Mouse (Mus musculus): Measurements from ENCODE around the gene Pnpla1. TPM values are rescaled to one million over a fixed set of nuclear protein-coding genes. Genes with fewer than 3 reads are reported as not detected.

The Pnpla1 gene
- total RNA-seq, 2 experiments from 2014 or later, result not detected

GRCm38 (mm10) chr17:28879931-28880391, 21.8 kb downstream of the Pnpla1 start:
- intact Hi-C loops (cut with DNase I), result no loop called here
- no peak for DNase-seq (ENCODE audit: low spot score)

GRCm38 (mm10) chr17:28882316-28882715, 24.1 kb downstream of the Pnpla1 start:
- intact Hi-C loops (cut with DNase I), result loop anchor here (2.0 kb wide), 1 partner anchor 44 kb away; no protein-coding TSS in a partner anchor

GRCm38 (mm10) chr17:28882810-28883209, 24.6 kb downstream of the Pnpla1 start:
- DNase-seq (ENCODE audit: low spot score), result no peak
- intact Hi-C loops (cut with DNase I), result loop anchor here (2.0 kb wide), 1 partner anchor 44 kb away; no protein-coding TSS in a partner anchor

More at GRCm38 (mm10) chr17:28882316-28882715, 24.1 kb downstream of the Pnpla1 start:
- DNase-seq (ENCODE audit: low spot score), result no peak

- intact Hi-C loops (cut with DNase I), result loop anchor here (2.0 kb wide), 1 partner anchor 43 kb away; no protein-coding TSS in a partner anchor
- DNase-seq (ENCODE audit: low spot score), result no peak
These were observed 25.8 kb downstream of the Pnpla1 start for GRCm38 (mm10) chr17:28883941-28884516.

GRCm38 (mm10) chr17:28885231-28885630, 27.0 kb downstream of the Pnpla1 start:
- DNase-seq (ENCODE audit: low spot score), result no peak
- intact Hi-C loops (cut with DNase I), result no loop called here

GRCm38 (mm10) chr17:28886266-28886665, 28.1 kb downstream of the Pnpla1 start:
- intact Hi-C loops (cut with DNase I), result no loop called here
- DNase-seq (ENCODE audit: low spot score), result no peak

- intact Hi-C loops (cut with DNase I), result no loop called here
- DNase-seq (ENCODE audit: low spot score), result no peak
These were observed 36.0 kb downstream of the Pnpla1 start for GRCm38 (mm10) chr17:28894050-28894767.

- intact Hi-C loops (cut with DNase I), result no loop called here
- no peak for DNase-seq (ENCODE audit: low spot score)
These were observed 37.1 kb downstream of the Pnpla1 start for GRCm38 (mm10) chr17:28895217-28895875.

- intact Hi-C loops (cut with DNase I), result no loop called here
- no peak for DNase-seq (ENCODE audit: low spot score)
These were observed 38.0 kb downstream of the Pnpla1 start for GRCm38 (mm10) chr17:28896095-28896780.

GRCm38 (mm10) chr17:28897817-28898216, 39.6 kb downstream of the Pnpla1 start:
- intact Hi-C loops (cut with DNase I), result no loop called here
- DNase-seq (ENCODE audit: low spot score), result no peak

- no peak for DNase-seq (ENCODE audit: low spot score)
- intact Hi-C loops (cut with DNase I), result no loop called here
These were observed 40.0 kb downstream of the Pnpla1 start for GRCm38 (mm10) chr17:28898249-28898648.

- intact Hi-C loops (cut with DNase I), result no loop called here
- no peak for DNase-seq (ENCODE audit: low spot score)
These were observed 41.2 kb downstream of the Pnpla1 start for GRCm38 (mm10) chr17:28899427-28899826.

GRCm38 (mm10) chr17:28901559-28901958, 43.3 kb downstream of the Pnpla1 start:
- no peak for DNase-seq (ENCODE audit: low spot score)
- intact Hi-C loops (cut with DNase I), result no loop called here

GRCm38 (mm10) chr17:28904546-28905376, 46.5 kb downstream of the Pnpla1 start:
- intact Hi-C loops (cut with DNase I), result loop anchor here (2.0 kb wide), 1 partner anchor 22 kb away; no protein-coding TSS in a partner anchor
- DNase-seq (ENCODE audit: low spot score), result no peak

GRCm38 (mm10) chr17:28905377-28905916, 47.2 kb downstream of the Pnpla1 start:
- no peak for DNase-seq (ENCODE audit: low spot score)
- intact Hi-C loops (cut with DNase I), result loop anchor here (2.0 kb wide), 1 partner anchor 21 kb away; no protein-coding TSS in a partner anchor

- DNase-seq (ENCODE audit: low spot score), result no peak
- intact Hi-C loops (cut with DNase I), result no loop called here
These were observed 49.7 kb downstream of the Pnpla1 start for GRCm38 (mm10) chr17:28907959-28908358.

GRCm38 (mm10) chr17:28909252-28909941, 51.2 kb downstream of the Pnpla1 start:
- DNase-seq (ENCODE audit: low spot score), result no peak
- intact Hi-C loops (cut with DNase I), result no loop called here

- DNase-seq (ENCODE audit: low spot score), result no peak
- intact Hi-C loops (cut with DNase I), result no loop called here
These were observed 51.9 kb downstream of the Pnpla1 start for GRCm38 (mm10) chr17:28910139-28910538.
